Mouse (Mus musculus) small intestine, adult 10 weeks (tissue): ENCODE measurements around the gene Scn3b. TPM values are rescaled to one million over a fixed set of nuclear protein-coding genes. Genes with fewer than 3 reads are reported as not detected.

Experiments used
- polyA plus RNA-seq: library from polyadenylated mRNA; stranded (reverse); fragments of 350-450 nt; fragmentation: Illumina TruSeq; extraction: RNeasy Lipid Tissue Mini Kit (QIAGEN cat#74804); gene quantifications from one replicate; pipeline ENCODE4 v1.2.3, GENCODE M21; 2014; ENCODE audit warnings: low replicate concordance

The Scn3b gene
- 0.63 TPM for polyA plus RNA-seq

GRCm38 (mm10) chr9:40269103-40269861, at the start of gene Scn3b:
Gene Scn3b (plus strand): TSS chr9:40269217.

Other genes starting within 250 kb of the Scn3b start
- not detected for gene Olfr981, start 247.8 kb upstream of the Scn3b start, polyA plus RNA-seq
- not detected for gene Olfr982, start 195.4 kb upstream of the Scn3b start, polyA plus RNA-seq
- not detected for gene Olfr983, start 175.6 kb upstream of the Scn3b start, polyA plus RNA-seq
- not detected for gene Olfr984, start 155.0 kb upstream of the Scn3b start, polyA plus RNA-seq
- not detected for gene Olfr985, start 139.0 kb upstream of the Scn3b start, polyA plus RNA-seq
- not detected for gene Tmem225, start 121.1 kb upstream of the Scn3b start, polyA plus RNA-seq
- not detected for gene Olfr986, start 88.3 kb upstream of the Scn3b start, polyA plus RNA-seq
- 1.4 TPM for gene Zfp202, start 76.9 kb upstream of the Scn3b start, polyA plus RNA-seq